Mouse (Mus musculus) neural tube, embryonic 11.5 days (tissue): ENCODE measurements around the gene Mpig6b. TPM values are rescaled to one million over a fixed set of nuclear protein-coding genes. Genes with fewer than 3 reads are reported as not detected.

ENCODE experiments used
- ATAC-seq: fragments of 200-750 bp; cut with Nextera tagmentation; 2 replicates; pipeline ENCODE4 v1.8.0; 2017; ENCODE audit warnings: moderate number of reproducible peaks, mild to moderate bottlenecking, moderate TSS enrichment, moderate library complexity; ENCODE audit not compliant: insufficient read depth, low FRiP score, low TSS enrichment
- DNase-seq: peaks from one replicate; pipeline ENCODE4 v3.0.0-alpha.2; 2015; ENCODE audit warnings: low spot score
- H3K27ac ChIP-seq: fragments of 300-500 bp; sonication (generic); 2 replicates; pipeline ENCODE4 v1.5.1; 2014; ENCODE audit warnings: low read depth, mild to moderate bottlenecking, low read length
- H3K27me3 ChIP-seq: fragments of 300-500 bp; sonication (generic); 2 replicates; pipeline ENCODE4 v1.6.1; 2014; ENCODE audit warnings: mild to moderate bottlenecking, low read length, mixed read lengths; ENCODE audit not compliant: control insufficient read depth, insufficient read depth
- H3K36me3 ChIP-seq: fragments of 300-500 bp; sonication (generic); 2 replicates; pipeline ENCODE4 v1.6.1; 2014; ENCODE audit warnings: mild to moderate bottlenecking, low read length, moderate library complexity, mixed read lengths; ENCODE audit not compliant: control insufficient read depth, insufficient read depth
- H3K4me1 ChIP-seq: fragments of 300-500 bp; sonication (generic); 2 replicates; pipeline ENCODE4 v1.6.1; 2014; ENCODE audit warnings: low read length, mixed read lengths; ENCODE audit not compliant: control insufficient read depth, insufficient read depth
- H3K4me2 ChIP-seq: fragments of 300-500 bp; sonication (generic); 2 replicates; pipeline ENCODE4 v1.6.1; 2014; ENCODE audit warnings: low read depth, mild to moderate bottlenecking, moderate library complexity
- H3K4me3 ChIP-seq: fragments of 300-500 bp; sonication (generic); 2 replicates; pipeline ENCODE4 v1.5.1; 2014; ENCODE audit warnings: low read depth, low read length
- H3K9ac ChIP-seq: fragments of 300-500 bp; sonication (generic); 2 replicates; pipeline ENCODE4 v1.6.1; 2014; ENCODE audit warnings: mild to moderate bottlenecking, low read length
- H3K9me3 ChIP-seq: fragments of 300-500 bp; sonication (generic); 2 replicates; pipeline ENCODE4 v1.6.1; 2016; ENCODE audit warnings: low read length; ENCODE audit not compliant: control insufficient read depth
- WGBS: fragments of 180-500 bp; shearing (Covaris S2); extraction: QIAGEN DNeasy Blood & Tissue Kit; methylation state at CpG from one replicate; pipeline ENCODE4 v1.1.7; 2014; 5-methylcytosine and 5-hydroxymethylcytosine counted together
- polyA plus RNA-seq: library from polyadenylated mRNA; unstranded; fragments of >200 nt; fragmentation: Nextera tagmentation; extraction: Ambion mirVana; gene quantifications from 2 replicates; pipeline ENCODE4 v1.2.1, GENCODE M21; 2014

Mpig6b gene
- polyA plus RNA-seq, 1 experiment from 2014 or later, result 1.5 TPM

DNA sequence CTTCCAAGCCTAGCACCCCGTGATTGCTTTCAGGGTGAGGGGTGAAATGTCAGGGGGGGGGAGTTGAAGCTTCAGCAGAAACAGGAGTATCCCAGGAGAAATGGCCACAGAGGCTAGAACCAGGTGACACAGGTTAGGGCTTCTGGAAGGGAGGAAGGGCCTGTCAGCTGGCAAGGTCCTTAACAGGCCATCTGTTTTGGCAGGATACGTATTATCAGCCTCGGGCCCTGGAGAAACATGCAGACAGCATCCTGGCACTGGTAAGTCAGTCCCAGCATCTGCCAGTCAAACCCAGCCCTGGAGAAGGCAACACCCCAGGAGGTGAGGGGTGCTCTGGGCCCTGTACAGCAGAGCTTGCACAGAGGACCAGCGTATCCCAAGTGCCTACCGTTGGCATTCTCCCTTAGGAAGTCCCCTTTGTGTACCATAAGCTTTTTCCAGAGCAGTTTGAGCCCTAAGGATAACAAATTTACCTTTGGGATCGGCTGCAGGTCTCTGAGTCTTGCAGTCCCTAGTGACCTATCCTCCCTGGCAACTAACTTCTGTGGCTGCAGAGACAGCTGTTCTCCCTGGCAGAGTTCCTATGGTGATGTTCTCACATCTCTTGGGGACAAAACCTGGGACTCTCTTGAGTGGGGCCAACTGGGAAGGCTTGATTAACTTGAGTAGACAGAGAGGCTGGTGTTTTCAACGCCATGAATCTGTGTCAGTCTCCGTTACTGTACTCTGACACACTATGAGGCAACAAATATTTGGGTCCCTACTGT lies 24.4 kb upstream of the Mpig6b start:
- peak overlapping the region; percentile 66; the same call in 1 of the 2 replicates for H3K4me2 ChIP-seq
- no peak for ATAC-seq
- no peak for DNase-seq
- H3K36me3 ChIP-seq, result peaks cover 5% of the 10 kb centered on the region
- H3K4me3 ChIP-seq, result peak overlapping the region; percentile 60; the same call in 1 of the 2 replicates
- peaks cover 6% of the 10 kb centered on the region; the same call in 1 of the 2 replicates for H3K4me1 ChIP-seq
- 0 out of 2 replicates have a peak overlapping the region, but pooled peaks have one; percentile 3 for H3K9ac ChIP-seq
- H3K27me3 ChIP-seq, result no peaks in the 10 kb centered on the region
- WGBS, result 79% methylated on average over 8 of the region's 8 CpGs
- no peaks in the 10 kb centered on the region for H3K9me3 ChIP-seq
- no peak overlapping the region for H3K27ac ChIP-seq

DNA sequence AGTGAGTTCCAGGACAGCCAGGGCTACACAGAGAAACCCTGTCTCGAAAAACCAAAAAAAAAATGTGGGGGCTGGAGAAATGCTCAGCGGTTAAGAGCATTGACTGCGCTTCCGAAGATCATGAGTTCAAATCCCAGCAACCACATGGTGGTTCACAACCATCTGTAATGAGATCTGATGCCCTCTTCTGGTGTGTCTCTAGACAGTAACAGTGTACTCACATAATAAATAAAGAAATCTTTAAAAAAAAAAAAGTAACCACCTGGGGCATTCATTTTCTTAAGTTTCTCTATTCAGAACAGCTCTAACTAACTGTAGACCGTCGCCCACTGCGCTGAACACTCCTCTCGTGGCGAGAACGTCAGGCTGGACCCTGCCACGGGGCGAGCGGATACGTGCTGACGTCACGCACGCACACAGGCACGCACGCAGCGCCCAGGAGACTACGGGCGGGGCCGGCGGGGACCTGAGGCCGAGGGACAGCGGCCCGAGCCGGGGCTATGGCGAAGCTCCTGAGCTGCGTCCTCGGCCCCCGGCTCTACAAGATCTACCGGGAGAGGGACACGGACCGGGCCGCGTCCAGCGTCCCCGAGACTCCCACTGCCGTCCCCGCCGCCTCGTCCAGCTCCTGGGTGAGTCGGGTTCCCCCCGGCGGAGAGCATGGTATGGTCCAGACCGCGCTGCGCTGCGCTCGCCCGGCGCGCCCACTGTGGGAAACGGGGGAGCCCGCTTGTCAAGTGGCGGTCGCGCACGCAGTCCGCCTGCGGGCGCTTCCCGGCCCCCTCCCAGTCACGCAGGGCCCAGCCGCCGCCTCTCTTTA lies 23.1 kb upstream of the Mpig6b start, which contains the start of gene Abhd16a:
TSS of gene Abhd16a (plus strand) at position 439 of the 820 bp plus-strand sequence.
- H3K4me3 ChIP-seq, result peak within 1 kb of the TSS; percentile 60
- peaks cover 6% of the 10 kb centered on the region; the same call in 1 of the 2 replicates for H3K4me1 ChIP-seq
- H3K9ac ChIP-seq, result peak within 1 kb of the TSS; percentile 93
- H3K4me2 ChIP-seq, result peak within 1 kb of the TSS; percentile 66
- no peaks in the 10 kb centered on the region for H3K27me3 ChIP-seq
- DNase-seq, result peak; percentile 97
- no peaks in the 10 kb centered on the region for H3K9me3 ChIP-seq
- H3K36me3 ChIP-seq, result peaks cover 3% of the 10 kb centered on the region; the same call in 1 of the 2 replicates
- peak within 1 kb of the TSS; percentile 94 for H3K27ac ChIP-seq
- peak; percentile 98 for ATAC-seq
- 3% methylated on average over 67 of the region's 67 CpGs for WGBS

DNA sequence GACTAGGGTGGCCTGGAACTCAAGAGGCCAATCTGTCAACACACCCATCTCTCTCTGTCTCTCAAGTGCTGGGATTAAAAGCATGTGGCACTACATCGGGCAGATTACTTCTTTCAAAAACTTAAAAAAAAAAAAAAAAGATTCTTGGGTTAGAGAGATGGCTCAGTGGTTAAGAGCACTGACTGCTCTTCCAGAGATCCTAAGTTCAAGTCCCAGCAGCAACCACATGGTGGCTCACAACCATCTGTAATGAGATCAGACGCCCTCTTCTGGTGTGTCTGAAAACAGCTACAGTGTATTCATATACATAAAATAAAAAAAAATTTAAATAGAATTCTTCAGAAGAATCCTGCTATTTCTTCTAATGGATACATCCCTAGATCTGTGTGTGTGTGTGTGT lies 22.2 kb upstream of the Mpig6b start:
- H3K9ac ChIP-seq, result no peak overlapping the region
- ATAC-seq (no peak), DNase-seq (no peak)
- H3K4me3 ChIP-seq, result no peak overlapping the region
- no peak overlapping the region for H3K4me2 ChIP-seq
- H3K9me3 ChIP-seq, result no peaks in the 10 kb centered on the region
- H3K27me3 ChIP-seq, result no peaks in the 10 kb centered on the region
- peaks cover 3% of the 10 kb centered on the region; the same call in 1 of the 2 replicates for H3K36me3 ChIP-seq
- H3K4me1 ChIP-seq, result peaks cover 6% of the 10 kb centered on the region; the same call in 1 of the 2 replicates
- H3K27ac ChIP-seq, result no peak overlapping the region
- WGBS, result 50% methylated on average over 2 of the region's 2 CpGs

DNA sequence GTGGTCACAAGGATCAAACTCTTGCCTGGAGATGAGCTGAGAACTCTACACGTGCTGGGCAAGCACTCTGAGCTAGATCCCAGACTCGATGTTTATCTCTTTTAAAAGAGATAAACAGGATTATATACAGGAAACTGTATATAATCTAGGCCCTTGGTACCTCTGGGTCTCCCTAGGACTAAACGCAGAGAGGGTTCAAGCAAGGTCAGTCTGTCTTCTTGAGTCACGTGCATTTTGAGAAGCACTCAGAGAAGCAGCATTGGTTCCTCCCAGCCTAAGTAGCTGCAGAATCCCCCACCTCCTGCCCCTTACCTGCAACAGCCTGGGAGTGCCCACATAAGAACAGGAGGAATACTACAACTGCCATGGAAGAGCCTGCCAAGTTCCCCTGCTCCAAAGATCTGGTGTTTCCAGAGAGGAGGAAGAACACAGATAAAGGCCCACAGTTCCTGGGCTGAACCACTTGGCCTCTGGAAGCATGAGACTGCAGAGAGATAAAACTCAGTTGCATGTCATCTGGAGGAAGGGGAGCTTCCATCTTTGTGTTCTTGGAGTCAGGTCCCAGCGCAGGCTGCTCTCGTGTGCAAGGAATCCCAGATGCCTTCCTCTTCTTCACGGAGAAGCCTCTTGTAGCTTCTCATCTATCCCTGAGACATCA lies 19.4 kb upstream of the Mpig6b start, which contains the start of gene Ly6g6f:
TSS of gene Ly6g6f (minus strand) at position 403 of the 658 bp plus-strand sequence.
- DNase-seq, result no peak
- no peaks in the 10 kb centered on the region for H3K36me3 ChIP-seq

DNA sequence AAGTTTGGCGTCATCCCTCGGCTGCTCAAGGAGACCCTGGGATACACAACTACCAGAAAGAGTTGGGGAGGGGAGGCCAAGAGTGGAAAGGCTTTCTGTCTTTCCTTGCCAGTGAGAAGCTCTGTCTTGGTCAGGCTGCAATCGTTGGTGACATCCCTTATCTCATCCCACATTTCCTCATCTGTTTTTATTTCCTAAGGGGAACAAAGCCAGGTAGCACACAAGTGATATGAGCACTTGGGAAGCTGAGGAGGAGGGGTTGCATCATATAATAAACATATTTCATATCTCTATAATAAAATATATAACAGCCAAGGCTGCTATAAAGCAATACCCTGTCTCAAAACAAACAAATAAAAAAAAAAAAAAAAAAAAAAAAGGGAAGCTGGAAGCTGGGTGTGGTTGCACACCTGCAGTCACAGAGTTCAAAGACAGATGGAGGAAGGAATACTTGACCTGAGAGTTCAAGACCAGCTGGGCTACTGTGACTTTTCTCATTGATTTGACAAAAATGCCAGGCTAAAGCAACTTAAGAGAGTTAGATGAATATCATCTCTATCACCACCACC lies 18.0 kb upstream of the Mpig6b start:
- no peaks in the 10 kb centered on the region for H3K36me3 ChIP-seq
- H3K9me3 ChIP-seq, result no peaks in the 10 kb centered on the region
- DNase-seq, result no peak
- H3K4me2 ChIP-seq, result no peak overlapping the region
- no peaks in the 10 kb centered on the region for H3K4me1 ChIP-seq
- WGBS, result 79% methylated on average over 3 of the region's 3 CpGs
- no peak overlapping the region for H3K9ac ChIP-seq
- H3K27me3 ChIP-seq, result no peaks in the 10 kb centered on the region
- H3K4me3 ChIP-seq, result no peak overlapping the region
- ATAC-seq, result no peak
- no peak overlapping the region for H3K27ac ChIP-seq

More for the DNA sequence above, 19.4 kb upstream of the Mpig6b start, which contains the start of gene Ly6g6f:
- no peaks in the 10 kb centered on the region for H3K9me3 ChIP-seq
- ATAC-seq, result no peak
- H3K4me1 ChIP-seq, result peaks cover 5% of the 10 kb centered on the region; the same call in 1 of the 2 replicates
- no peak within 1 kb of the TSS for H3K4me3 ChIP-seq
- 84% methylated on average over 7 of the region's 7 CpGs for WGBS
- H3K27ac ChIP-seq, result no peak within 1 kb of the TSS
- no peaks in the 10 kb centered on the region for H3K27me3 ChIP-seq
- H3K4me2 ChIP-seq, result no peak within 1 kb of the TSS
- no peak within 1 kb of the TSS for H3K9ac ChIP-seq

DNA sequence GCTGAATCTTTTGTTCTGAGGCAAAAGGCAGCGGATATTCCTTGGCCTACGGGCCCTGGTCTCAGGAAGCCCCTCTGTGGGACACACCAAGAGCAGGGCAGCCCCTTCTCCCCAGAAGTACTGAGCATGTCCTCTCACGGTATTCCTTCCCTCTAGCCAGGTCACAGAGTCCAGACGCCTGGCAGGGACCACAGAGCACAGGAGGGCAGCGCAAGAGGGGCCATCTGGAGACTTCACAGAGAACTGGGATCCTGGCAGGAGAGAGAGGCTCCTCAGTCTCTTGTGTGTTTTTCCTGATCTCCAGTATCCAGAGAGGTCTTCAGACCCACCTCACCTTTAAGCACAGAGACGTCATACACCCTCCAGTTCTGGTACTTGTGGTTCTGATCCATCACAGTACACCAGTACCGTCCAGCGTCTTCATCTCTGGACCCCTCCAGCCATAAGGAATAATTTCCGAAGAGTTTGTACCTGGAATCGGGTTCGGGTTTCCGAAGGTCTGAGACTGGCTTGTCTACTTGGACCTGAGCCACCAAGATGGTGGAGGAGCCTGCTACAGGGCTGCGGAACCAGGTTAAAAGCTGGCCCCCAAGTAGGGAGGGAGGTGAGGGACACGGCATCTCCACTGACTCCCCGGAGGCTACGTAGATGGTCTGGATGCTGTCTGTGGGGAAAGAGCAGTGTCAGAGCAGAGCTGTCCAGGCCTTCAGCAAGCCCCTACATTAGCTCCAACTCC lies 17.0 kb upstream of the Mpig6b start:
- ATAC-seq (no peak), DNase-seq (no peak)
- no peak overlapping the region for H3K9ac ChIP-seq
- H3K27me3 ChIP-seq, result no peaks in the 10 kb centered on the region
- H3K27ac ChIP-seq, result no peak overlapping the region
- no peaks in the 10 kb centered on the region for H3K9me3 ChIP-seq
- no peaks in the 10 kb centered on the region for H3K36me3 ChIP-seq
- H3K4me3 ChIP-seq, result no peak overlapping the region
- H3K4me2 ChIP-seq, result no peak overlapping the region
- 89% methylated on average over 16 of the region's 16 CpGs for WGBS
- 0 out of 2 replicates have a peak, but pooled peaks cover under 1% of the 10 kb centered on the region for H3K4me1 ChIP-seq

DNA sequence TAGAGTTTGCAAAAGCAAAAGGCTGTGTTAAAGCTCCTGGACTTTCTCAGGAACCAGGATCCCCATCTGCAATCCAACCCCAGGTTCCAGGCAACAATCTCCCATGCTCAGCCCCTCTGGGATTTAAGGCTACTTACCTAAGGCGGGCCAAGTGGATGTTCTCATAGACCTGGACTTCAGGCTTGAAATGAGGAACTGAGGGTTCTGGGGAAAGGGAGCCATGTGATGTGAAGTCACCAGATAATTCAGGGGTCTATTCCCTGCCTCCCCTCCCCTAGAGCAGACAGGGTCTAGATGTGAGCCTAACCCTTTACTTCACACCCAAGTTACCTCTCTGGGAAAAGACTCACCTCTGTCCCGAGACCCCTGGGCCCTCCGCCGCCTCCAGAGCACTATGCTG lies 14.7 kb upstream of the Mpig6b start:
- no peak overlapping the region for H3K4me3 ChIP-seq
- H3K9me3 ChIP-seq, result no peaks in the 10 kb centered on the region
- no peak overlapping the region for H3K9ac ChIP-seq
- no peak overlapping the region for H3K27ac ChIP-seq
- WGBS, result 80% methylated on average over 4 of the region's 4 CpGs
- DNase-seq, result no peak
- peaks cover 9% of the 10 kb centered on the region for H3K4me1 ChIP-seq
- H3K27me3 ChIP-seq, result no peaks in the 10 kb centered on the region
- H3K4me2 ChIP-seq, result no peak overlapping the region
- H3K36me3 ChIP-seq, result no peaks in the 10 kb centered on the region
- ATAC-seq, result no peak
